Mouse (Mus musculus) ES-Bruce4 (cell line): ENCODE measurements around the gene Vdac1. TPM values are rescaled to one million over a fixed set of nuclear protein-coding genes. Genes with fewer than 3 reads are reported as not detected.

Experiments
- H3K27ac ChIP-seq: 2 replicates; pipeline ENCODE4 v1.5.1; 2012; ENCODE audit warnings: low read length, inconsistent platforms; ENCODE audit not compliant: insufficient read depth
- H3K27me3 ChIP-seq: 2 replicates; pipeline ENCODE4 v1.6.1; 2012; ENCODE audit warnings: mild to moderate bottlenecking, low read length, inconsistent platforms; ENCODE audit not compliant: control insufficient read depth, poor library complexity, insufficient read depth, severe bottlenecking
- H3K36me3 ChIP-seq: 2 replicates; pipeline ENCODE4 v1.6.1; 2012; ENCODE audit warnings: inconsistent platforms, mild to moderate bottlenecking, low read length, moderate library complexity; ENCODE audit not compliant: control insufficient read depth, poor library complexity, insufficient read depth, severe bottlenecking
- H3K4me1 ChIP-seq: one replicate; pipeline ENCODE4 v1.8.1; 2011; ENCODE audit warnings: low read length; ENCODE audit not compliant: control insufficient read depth, insufficient read depth
- H3K4me3 ChIP-seq: 2 replicates; pipeline ENCODE4 v1.5.1; 2011; ENCODE audit warnings: low read depth, mild to moderate bottlenecking, low read length
- H3K9ac ChIP-seq: 2 replicates; pipeline ENCODE4 v1.6.1; 2012; ENCODE audit warnings: low read depth, mild to moderate bottlenecking, inconsistent platforms; ENCODE audit not compliant: poor library complexity, severe bottlenecking
- H3K9me3 ChIP-seq: replicated peaks from 2 replicates; pipeline ENCODE4 v1.6.1; 2012; ENCODE audit warnings: mild to moderate bottlenecking, low read length, inconsistent platforms; ENCODE audit not compliant: control insufficient read depth, poor library complexity, insufficient read depth, severe bottlenecking
- CTCF ChIP-seq: IDR thresholded peaks from one replicate; pipeline ENCODE4 v1.8.1; 2011; ENCODE audit warnings: low read depth, low read length
- EP300 ChIP-seq: IDR thresholded peaks from 2 replicates; pipeline ENCODE4 v1.6.1; 2011; ENCODE audit warnings: low read depth, low read length; ENCODE audit not compliant: insufficient read depth
- POLR2A ChIP-seq: IDR thresholded peaks from one replicate; pipeline ENCODE4 v1.8.1; 2011; ENCODE audit warnings: low read length; ENCODE audit not compliant: insufficient read depth
- polyA plus RNA-seq: library from polyadenylated mRNA; stranded (reverse); fragments of >200 nt; gene quantifications from 2 replicates; pipeline ENCODE4 v1.2.4, GENCODE M21; 2011; ENCODE audit warnings: low read depth; ENCODE audit not compliant: missing spikeins, insufficient read depth, insufficient read length

Gene Vdac1
- polyA plus RNA-seq, 1 experiment, result 491 TPM

- Histone ChIP-seq H3K9me3 (no peaks in the 10 kb centered on the region), H3K9ac (no peak overlapping the region), H3K36me3 (no peaks in the 10 kb centered on the region), H3K27ac (no peak overlapping the region), H3K4me3 (no peak overlapping the region), H3K27me3 (no peaks in the 10 kb centered on the region), H3K4me1 (no peaks in the 10 kb centered on the region)
- TF ChIP-seq EP300 (0 out of 2 replicates have a peak, but pooled peaks have one; percentile 34), POLR2A (no peak), CTCF (no peak)
Observed at GRCm38 (mm10) chr11:52324442-52325367, 36.0 kb upstream of the Vdac1 start.

- H3K9me3 ChIP-seq, result no peaks in the 10 kb centered on the region
- H3K4me1 ChIP-seq, result no peaks in the 10 kb centered on the region
- TF ChIP-seq EP300, result no peak
- TF ChIP-seq CTCF, result no peak
- no peak for TF ChIP-seq POLR2A
- H3K27me3 ChIP-seq, result no peaks in the 10 kb centered on the region
- H3K36me3 ChIP-seq, result no peaks in the 10 kb centered on the region
- H3K9ac ChIP-seq, result no peak overlapping the region
- H3K27ac ChIP-seq, result no peak overlapping the region
- H3K4me3 ChIP-seq, result no peak overlapping the region
Observed at GRCm38 (mm10) chr11:52327313-52327712, 33.3 kb upstream of the Vdac1 start.

- Histone ChIP-seq H3K27me3 (no peaks in the 10 kb centered on the region), H3K27ac (no peak overlapping the region), H3K9me3 (no peaks in the 10 kb centered on the region), H3K9ac (no peak overlapping the region), H3K4me3 (no peak overlapping the region), H3K4me1 (no peaks in the 10 kb centered on the region), H3K36me3 (no peaks in the 10 kb centered on the region)
- no peak for TF ChIP-seq POLR2A
- TF ChIP-seq CTCF, result no peak
- TF ChIP-seq EP300, result no peak
Observed at GRCm38 (mm10) chr11:52332421-52333118, 28.1 kb upstream of the Vdac1 start.

GRCm38 (mm10) chr11:52333616-52334015 is 27.0 kb upstream of the Vdac1 start:
- Histone ChIP-seq H3K4me3 (no peak overlapping the region), H3K9ac (no peak overlapping the region), H3K27me3 (no peaks in the 10 kb centered on the region), H3K27ac (no peak overlapping the region), H3K36me3 (no peaks in the 10 kb centered on the region), H3K9me3 (no peaks in the 10 kb centered on the region), H3K4me1 (no peaks in the 10 kb centered on the region)
- TF ChIP-seq EP300, result no peak
- TF ChIP-seq CTCF, result no peak
- no peak for TF ChIP-seq POLR2A

GRCm38 (mm10) chr11:52335263-52335662 is 25.4 kb upstream of the Vdac1 start:
- no peak overlapping the region for H3K4me3 ChIP-seq
- H3K27me3 ChIP-seq, result no peaks in the 10 kb centered on the region
- H3K4me1 ChIP-seq, result peaks cover 4% of the 10 kb centered on the region
- no peaks in the 10 kb centered on the region for H3K9me3 ChIP-seq
- no peaks in the 10 kb centered on the region for H3K36me3 ChIP-seq
- TF ChIP-seq CTCF, result peak; percentile 32
- TF ChIP-seq POLR2A, result no peak
- TF ChIP-seq EP300, result no peak
- no peak overlapping the region for H3K27ac ChIP-seq
- no peak overlapping the region for H3K9ac ChIP-seq

GRCm38 (mm10) chr11:52335924-52336323 is 24.7 kb upstream of the Vdac1 start:
- H3K36me3 ChIP-seq, result no peaks in the 10 kb centered on the region
- H3K9ac ChIP-seq, result no peak overlapping the region
- H3K4me3 ChIP-seq, result no peak overlapping the region
- H3K27ac ChIP-seq, result no peak overlapping the region
- peaks cover 6% of the 10 kb centered on the region for H3K4me1 ChIP-seq
- no peaks in the 10 kb centered on the region for H3K27me3 ChIP-seq
- H3K9me3 ChIP-seq, result no peaks in the 10 kb centered on the region
- TF ChIP-seq POLR2A, result no peak
- TF ChIP-seq CTCF, result no peak
- no peak for TF ChIP-seq EP300
